19 mouse cellular contexts compared by ENCODE assay signal in genomic region chr9:66887301-66887902, GRCm38 (mm10). TPM values are rescaled to one million over a fixed set of nuclear protein-coding genes. Genes with fewer than 3 reads are reported as not detected.
A peak's percentile ranks its signal among the peaks of the same experiment; 100 is the strongest.
DNase-seq lines count a peak whose midpoint lies in the region; ATAC-seq and TF ChIP-seq lines count a peak whose summit lies in the region.
"Had no signal": no experiment of that assay in that cellular context is flagged by ENCODE, and none has a peak within 500 bp of the region (broad histone marks: within the 10 kb centered on the region; RNA-seq: fewer than 3 reads in every experiment).

No protein-coding gene starts in this region.

- H3K9me3 ChIP-seq in hindbrain, embryonic 16.5 days (ENCODE audit: control insufficient read depth, low read length) = no peaks in the 10 kb centered on the region
- H3K9me3 ChIP-seq in midbrain, embryonic 16.5 days (replicated peaks; ENCODE audit: control insufficient read depth, low read length, poor library complexity, severe bottlenecking) = no peaks in the 10 kb centered on the region
- H3K9me3 ChIP-seq: embryonic facial prominence, embryonic 15.5 days; forebrain, embryonic 15.5 days had no signal

- peak overlapping the region; percentile 29 for H3K4me3 ChIP-seq in bone marrow macrophage, adult 2 months (ENCODE audit: insufficient read depth, low read length)
- no peak overlapping the region for H3K4me3 ChIP-seq in hindbrain, embryonic 16.5 days (ENCODE audit: low read length)
- no peak overlapping the region for H3K4me3 ChIP-seq in midbrain, embryonic 16.5 days (ENCODE audit: low read depth, low read length)
- H3K4me3 ChIP-seq: embryonic facial prominence, embryonic 15.5 days; forebrain, embryonic 15.5 days had no signal

- peak; percentile 73 for ATAC-seq in hindbrain, embryonic 16.5 days
- no peak for ATAC-seq in midbrain, embryonic 16.5 days
- no peak for ATAC-seq in activated CD4-positive, CD25-positive, alpha-beta regulatory T cell, adult 4 months
- ATAC-seq: forebrain, embryonic 15.5 days had no signal

- no peak overlapping the region for H3K9ac ChIP-seq in hindbrain, embryonic 16.5 days (ENCODE audit: low read depth, low read length)
- H3K9ac ChIP-seq in midbrain, embryonic 16.5 days (ENCODE audit: low read depth, low read length) = no peak overlapping the region
- H3K9ac ChIP-seq: embryonic facial prominence, embryonic 15.5 days; forebrain, embryonic 15.5 days had no signal

- H3K27me3 ChIP-seq in hindbrain, embryonic 16.5 days (replicated peaks; ENCODE audit: control insufficient read depth, insufficient read depth, low read length) = no peaks in the 10 kb centered on the region
- H3K27me3 ChIP-seq in midbrain, embryonic 16.5 days (ENCODE audit: control insufficient read depth, insufficient read depth, low read depth, low read length) = no peaks in the 10 kb centered on the region
- H3K27me3 ChIP-seq: embryonic facial prominence, embryonic 15.5 days; forebrain, embryonic 15.5 days had no signal

- no peak for TF ChIP-seq POLR2A in bone marrow macrophage, adult 2 months (IDR thresholded peaks at IDR 0.05; ENCODE audit: borderline replicate concordance, low read depth, low read length)

- TF ChIP-seq CTCF in bone marrow macrophage, adult 2 months (IDR thresholded peaks at IDR 0.05; ENCODE audit: low read depth, low read length) = no peak

- no peaks in the 10 kb centered on the region for H3K36me3 ChIP-seq in hindbrain, embryonic 16.5 days (ENCODE audit: control insufficient read depth, insufficient read depth, low read length)
- H3K36me3 ChIP-seq in midbrain, embryonic 16.5 days (ENCODE audit: control insufficient read depth, insufficient read depth, low read length) = no peaks in the 10 kb centered on the region
- H3K36me3 ChIP-seq: embryonic facial prominence, embryonic 15.5 days; forebrain, embryonic 15.5 days had no signal

- H3K4me1 ChIP-seq in bone marrow macrophage, adult 2 months (ENCODE audit: control insufficient read depth, insufficient read depth, low read length) = peaks cover 69% of the 10 kb centered on the region
- H3K4me1 ChIP-seq in hindbrain, embryonic 16.5 days (ENCODE audit: control insufficient read depth, insufficient read depth, low read depth, low read length) = peaks cover 9% of the 10 kb centered on the region
- peaks cover 8% of the 10 kb centered on the region for H3K4me1 ChIP-seq in midbrain, embryonic 16.5 days (ENCODE audit: control insufficient read depth, insufficient read depth, low read length)

- peak; percentile 84 for DNase-seq in heart, adult 11 months
- DNase-seq in heart, postnatal 25 days (ENCODE audit: low spot score) = no peak
- DNase-seq in adrenal gland, adult 2 months = no peak
- DNase-seq in urinary bladder, postnatal 25 days (ENCODE audit: low spot score) = no peak
- DNase-seq: adrenal gland, postnatal 25 days; B cell, adult 2 months; cerebellum, adult 11 months; gastrocnemius, postnatal 10 days; heart, postnatal 4 days; lung, postnatal 10 days; right cerebral cortex, postnatal 4 days; thymus, postnatal 36 days had no signal

- H3K27ac ChIP-seq in bone marrow macrophage, adult 2 months (ENCODE audit: insufficient read depth, low read depth, low read length) = peak overlapping the region; percentile 97
- H3K27ac ChIP-seq in hindbrain, embryonic 16.5 days (ENCODE audit: low read depth, low read length) = peak overlapping the region; percentile 69
- peak overlapping the region; percentile 26; the same call in 1 of the 2 replicates for H3K27ac ChIP-seq in midbrain, embryonic 16.5 days (ENCODE audit: low read length)
- H3K27ac ChIP-seq: embryonic facial prominence, embryonic 15.5 days had no signal

- intact Hi-C loops in heart, postnatal 25 days (cut with DNase I) = no loop called here

- no peak overlapping the region for H3K4me2 ChIP-seq in hindbrain, embryonic 16.5 days (ENCODE audit: low read length)
- no peak overlapping the region for H3K4me2 ChIP-seq in midbrain, embryonic 16.5 days (ENCODE audit: low read length)
- H3K4me2 ChIP-seq: embryonic facial prominence, embryonic 15.5 days; forebrain, embryonic 15.5 days; heart, embryonic 11.5 days had no signal

- 30% methylated on average over 8 of the region's 8 CpGs for WGBS in hindbrain, embryonic 16.5 days
- 43% methylated on average over 8 of the region's 8 CpGs for WGBS in midbrain, embryonic 16.5 days

RNA-seq across cellular contexts. Expression of gene Rab8b, which starts 32.1 kb away (rescaled TPM):
- total RNA-seq in heart, postnatal 25 days (2021) = 1 to 10 TPM; 8.9 to 9.9 TPM
- 160 and 169 TPM in 2 replicates for polyA plus RNA-seq in bone marrow macrophage, adult 2 months (2012; ENCODE audit: insufficient read depth, insufficient read length, missing spikeins)
- polyA plus RNA-seq in hindbrain, embryonic 16.5 days (2015; fragmentation: Nextera tagmentation; extraction: Ambion mirVana) = 36.2 and 40.4 TPM in 2 replicates
- polyA plus RNA-seq in midbrain, embryonic 16.5 days (2015; fragmentation: Nextera tagmentation; extraction: Ambion mirVana) = 29.4 and 30.7 TPM in 2 replicates
- 100 to 1,000 TPM; 157 to 180 TPM for polyA plus RNA-seq in activated CD4-positive, CD25-positive, alpha-beta regulatory T cell, adult 4 months (2017; shearing (Covaris generic))
- 10 to 100 TPM; 14.6 to 19.4 TPM for total RNA-seq in adrenal gland, adult 2 months (2021)
- 3.2 and 3.9 TPM in 2 replicates for polyA plus RNA-seq in adrenal gland, adult 2 months (2012; rRNA removed)

RNA-seq across cellular contexts. Expression of gene Aph1c, which starts 52.9 kb away (rescaled TPM):
- total RNA-seq in heart, postnatal 25 days (2021) = 1 to 10 TPM in 1 of 2 experiments, under 1 TPM in 1; 0.89 to 2.0 TPM
- 93.9 and 111 TPM in 2 replicates for polyA plus RNA-seq in bone marrow macrophage, adult 2 months (2012; ENCODE audit: insufficient read depth, insufficient read length, missing spikeins)
- 5.0 and 5.2 TPM in 2 replicates for polyA plus RNA-seq in hindbrain, embryonic 16.5 days (2015; fragmentation: Nextera tagmentation; extraction: Ambion mirVana)
- 2.6 and 3.0 TPM in 2 replicates for polyA plus RNA-seq in midbrain, embryonic 16.5 days (2015; fragmentation: Nextera tagmentation; extraction: Ambion mirVana)
- polyA plus RNA-seq in activated CD4-positive, CD25-positive, alpha-beta regulatory T cell, adult 4 months (2017; shearing (Covaris generic)) = 1 to 10 TPM in 1 of 2 experiments, not detected in 1; 1.2 TPM
- total RNA-seq in adrenal gland, adult 2 months (2021) = 1 to 10 TPM; 4.2 to 4.3 TPM
- polyA plus RNA-seq in adrenal gland, adult 2 months (2012; rRNA removed) = 1.4 and 1.6 TPM in 2 replicates

RNA-seq across cellular contexts. Expression of gene Rps27l, which starts 58.5 kb away (rescaled TPM):
- total RNA-seq in heart, postnatal 25 days (2021) = 100 to 1,000 TPM; 180 to 195 TPM
- 256 and 349 TPM in 2 replicates for polyA plus RNA-seq in bone marrow macrophage, adult 2 months (2012; ENCODE audit: insufficient read depth, insufficient read length, missing spikeins)
- 204 and 212 TPM in 2 replicates for polyA plus RNA-seq in hindbrain, embryonic 16.5 days (2015; fragmentation: Nextera tagmentation; extraction: Ambion mirVana)
- polyA plus RNA-seq in midbrain, embryonic 16.5 days (2015; fragmentation: Nextera tagmentation; extraction: Ambion mirVana) = 157 and 180 TPM in 2 replicates
- 100 to 1,000 TPM; 217 to 295 TPM for polyA plus RNA-seq in activated CD4-positive, CD25-positive, alpha-beta regulatory T cell, adult 4 months (2017; shearing (Covaris generic))
- total RNA-seq in adrenal gland, adult 2 months (2021) = 100 to 1,000 TPM; 252 to 306 TPM
- polyA plus RNA-seq in adrenal gland, adult 2 months (2012; rRNA removed) = 3.9 and 6.2 TPM in 2 replicates

Comparison
In these comparisons a context has a peak if more than half of its experiments do, and no peak if none do; other contexts are left out.
1. H3K27ac ChIP-seq: peak in every context shown above with its lines; median percentile 97 in bone marrow macrophage, adult 2 months; 69 in hindbrain, embryonic 16.5 days; 26 in midbrain, embryonic 16.5 days.
2. RNA of gene Aph1c, which starts 52.9 kb away (polyA plus RNA-seq): 93.9 to 111 TPM in bone marrow macrophage, adult 2 months; 5.0 to 5.2 TPM in hindbrain, embryonic 16.5 days, 2.6 to 3.0 TPM in midbrain, embryonic 16.5 days, 1.4 to 1.6 TPM in adrenal gland, adult 2 months and 1.2 TPM in activated CD4-positive, CD25-positive, alpha-beta regulatory T cell, adult 4 months; every median in the first group is over 10 times any median in the second.
3. RNA of gene Rps27l, which starts 58.5 kb away (polyA plus RNA-seq): 217 to 295 TPM in activated CD4-positive, CD25-positive, alpha-beta regulatory T cell, adult 4 months, 256 to 349 TPM in bone marrow macrophage, adult 2 months, 204 to 212 TPM in hindbrain, embryonic 16.5 days and 157 to 180 TPM in midbrain, embryonic 16.5 days; 3.9 to 6.2 TPM in adrenal gland, adult 2 months; every median in the first group is over 10 times any median in the second.